Mouse (Mus musculus) thymus, adult 18-20 months (tissue): ENCODE results near the gene Krtap21-1.

Source experiments
- DNase-seq, 2 experiments: peaks; one replicate each; pipeline ENCODE4 v3.0.0; 2022; ENCODE audit warnings: mixed read lengths in 2 of 2

Gene Krtap21-1

GRCm38 (mm10) chr16:89403768-89404167 lies at the start of gene Krtap21-1:
Krtap21-1 (minus strand) TSS chr16:89403868.
- DNase-seq = no peak

GRCm38 (mm10) chr16:89429586-89429985 lies 25.9 kb upstream of the Krtap21-1 start:
- no peak for DNase-seq

- DNase-seq = no peak
These were observed 21.6 kb upstream of the Krtap21-1 start for GRCm38 (mm10) chr16:89425310-89425709.

GRCm38 (mm10) chr16:89420011-89420410 lies 16.3 kb upstream of the Krtap21-1 start, which contains the start of gene Krtap6-2:
Krtap6-2 (minus strand) TSS chr16:89420111.
- no peak for DNase-seq

GRCm38 (mm10) chr16:89416311-89416710 lies 12.6 kb upstream of the Krtap21-1 start:
- DNase-seq = no peak

GRCm38 (mm10) chr16:89410345-89411068 lies 6.8 kb upstream of the Krtap21-1 start:
- DNase-seq = no peak

- no peak for DNase-seq
These were observed 30.8 kb downstream of the Krtap21-1 start for GRCm38 (mm10) chr16:89372734-89373461.
